Mouse (Mus musculus): ENCODE data around the gene Cln5.

- TF ChIP-seq EP300 (optimal IDR thresholded peaks at IDR 0.05) (no peak), CTCF (IDR thresholded peaks at IDR 0.05; ENCODE audit: low read depth) (peak; percentile 86)
These were observed 18.6 kb downstream of the Cln5 start for GRCm38 (mm10) chr14:103088624-103089023.
